ENCODE assay signal across 8 mouse cellular contexts in genomic region chr10:53641507-53641906, GRCm38 (mm10). TPM values are rescaled to one million over a fixed set of nuclear protein-coding genes. Genes with fewer than 3 reads are reported as not detected.
DNase-seq lines count a peak whose midpoint lies in the region; ATAC-seq and TF ChIP-seq lines count a peak whose summit lies in the region.

No protein-coding gene starts in this region.

- dilution Hi-C loops in CH12.LX (cut with MboI; ENCODE audit: extremely low pct_ligation_motif_present, extremely low pct_unique_long_range_greater_than_20kb, low sequenced_read_pairs) = no loop called here

- H3K9ac ChIP-seq in hindbrain, embryonic 11.5 days (ENCODE audit: low read depth, low read length) = no peak overlapping the region
- H3K9ac ChIP-seq in CH12.LX (ENCODE audit: insufficient read depth, low read depth) = no peak overlapping the region
- no peak overlapping the region for H3K9ac ChIP-seq in hindbrain, embryonic 14.5 days
- no peak overlapping the region for H3K9ac ChIP-seq in stomach, embryonic 14.5 days (replicated peaks; ENCODE audit: low read depth, low read length)

- peak; percentile 68 to 94 for TF ChIP-seq CTCF in CH12.LX (conservative IDR thresholded peaks at IDR 0.05 in 1 of 2, IDR thresholded peaks at IDR 0.05 in 1 of 2; ENCODE audit: low read depth in 2 of 2, low read length in 2 of 2)

- H3K27ac ChIP-seq in hindbrain, embryonic 11.5 days (ENCODE audit: low read depth, low read length) = no peak overlapping the region
- H3K27ac ChIP-seq in hindbrain, embryonic 10.5 days = no peak overlapping the region
- H3K27ac ChIP-seq in CH12.LX (ENCODE audit: insufficient read depth, low read depth) = no peak overlapping the region
- H3K27ac ChIP-seq in hindbrain, embryonic 14.5 days = no peak overlapping the region
- no peak overlapping the region for H3K27ac ChIP-seq in stomach, embryonic 14.5 days (ENCODE audit: low read length)

- H3K27me3 ChIP-seq in hindbrain, embryonic 11.5 days (ENCODE audit: control insufficient read depth, insufficient read depth, low read length) = no peaks in the 10 kb centered on the region
- no peaks in the 10 kb centered on the region for H3K27me3 ChIP-seq in hindbrain, embryonic 10.5 days (ENCODE audit: insufficient read depth, poor library complexity, severe bottlenecking)
- no peaks in the 10 kb centered on the region for H3K27me3 ChIP-seq in CH12.LX (replicated peaks)
- no peaks in the 10 kb centered on the region for H3K27me3 ChIP-seq in hindbrain, embryonic 14.5 days (ENCODE audit: control insufficient read depth, insufficient read depth, low read length)
- no peaks in the 10 kb centered on the region for H3K27me3 ChIP-seq in stomach, embryonic 14.5 days (ENCODE audit: control insufficient read depth, insufficient read depth, low read length)

- no peak for TF ChIP-seq POLR2A in CH12.LX (IDR thresholded peaks at IDR 0.05; ENCODE audit: low read depth, low read length)

- TF ChIP-seq EP300 in CH12.LX (IDR thresholded peaks at IDR 0.05; ENCODE audit: low read length) = no peak

- peak; percentile 97 for TF ChIP-seq RAD21 in CH12.LX (IDR thresholded peaks at IDR 0.05; ENCODE audit: low read depth, low read length)

- in situ Hi-C loops in CH12.LX (cut with MboI; ENCODE audit: low pct_ligation_motif_present, low pct_unique_long_range_greater_than_20kb, low sequenced_read_pairs) = no loop called here

- H3K4me3 ChIP-seq in hindbrain, embryonic 11.5 days (ENCODE audit: low read depth, low read length) = no peak overlapping the region
- no peak overlapping the region for H3K4me3 ChIP-seq in hindbrain, embryonic 10.5 days
- H3K4me3 ChIP-seq in CH12.LX (replicated peaks in 1 of 3; ENCODE audit: low read depth in 2 of 3, low read length in 2 of 3, poor library complexity in 1 of 3) = no peak overlapping the region
- H3K4me3 ChIP-seq in hindbrain, embryonic 14.5 days (replicated peaks; ENCODE audit: low read length) = no peak overlapping the region
- H3K4me3 ChIP-seq in stomach, embryonic 14.5 days (ENCODE audit: low read depth, low read length) = no peak overlapping the region

- H3K9me3 ChIP-seq in hindbrain, embryonic 11.5 days (ENCODE audit: control insufficient read depth, low read length) = no peaks in the 10 kb centered on the region
- no peaks in the 10 kb centered on the region for H3K9me3 ChIP-seq in hindbrain, embryonic 10.5 days
- no peaks in the 10 kb centered on the region for H3K9me3 ChIP-seq in CH12.LX (replicated peaks; ENCODE audit: low read length)
- H3K9me3 ChIP-seq in hindbrain, embryonic 14.5 days (ENCODE audit: control insufficient read depth, low read length) = no peaks in the 10 kb centered on the region
- H3K9me3 ChIP-seq in stomach, embryonic 14.5 days (ENCODE audit: control insufficient read depth, low read depth, low read length) = no peaks in the 10 kb centered on the region

- no peak for ATAC-seq in hindbrain, embryonic 11.5 days (ENCODE audit: low FRiP score)
- ATAC-seq in hindbrain, embryonic 14.5 days (ENCODE audit: low FRiP score) = peak; percentile 71; the same call in 1 of the 2 replicates
- peak; percentile 58; the same call in 1 of the 2 replicates for ATAC-seq in stomach, embryonic 14.5 days (ENCODE audit: insufficient number of reproducible peaks, insufficient read depth, low FRiP score, low read depth)

- no peaks in the 10 kb centered on the region for H3K4me1 ChIP-seq in hindbrain, embryonic 11.5 days (replicated peaks; ENCODE audit: control insufficient read depth, insufficient read depth, low read length)
- no peaks in the 10 kb centered on the region for H3K4me1 ChIP-seq in hindbrain, embryonic 10.5 days (replicated peaks)
- H3K4me1 ChIP-seq in CH12.LX (ENCODE audit: control insufficient read depth in 1 of 2, insufficient read depth in 2 of 2) = no peaks in the 10 kb centered on the region
- no peaks in the 10 kb centered on the region for H3K4me1 ChIP-seq in hindbrain, embryonic 14.5 days (replicated peaks; ENCODE audit: control insufficient read depth, insufficient read depth, low read length)
- no peaks in the 10 kb centered on the region for H3K4me1 ChIP-seq in stomach, embryonic 14.5 days (ENCODE audit: control insufficient read depth, insufficient read depth, low read length)

- H3K4me2 ChIP-seq in hindbrain, embryonic 11.5 days (replicated peaks; ENCODE audit: low read depth, low read length) = no peak overlapping the region
- H3K4me2 ChIP-seq in CH12.LX (ENCODE audit: insufficient read depth, low read depth, poor library complexity, severe bottlenecking) = no peak overlapping the region
- no peak overlapping the region for H3K4me2 ChIP-seq in hindbrain, embryonic 14.5 days (replicated peaks)
- no peak overlapping the region for H3K4me2 ChIP-seq in stomach, embryonic 14.5 days (replicated peaks; ENCODE audit: low read depth, low read length)

- H3K36me3 ChIP-seq in hindbrain, embryonic 11.5 days (ENCODE audit: control insufficient read depth, insufficient read depth, low read length) = no peaks in the 10 kb centered on the region
- no peaks in the 10 kb centered on the region for H3K36me3 ChIP-seq in hindbrain, embryonic 10.5 days
- H3K36me3 ChIP-seq in CH12.LX (replicated peaks in 1 of 2; ENCODE audit: control insufficient read depth in 1 of 2, insufficient read depth in 1 of 2, low read length in 1 of 2) = no peaks in the 10 kb centered on the region
- peaks cover under 1% of the 10 kb centered on the region; the same call in 1 of the 2 replicates for H3K36me3 ChIP-seq in hindbrain, embryonic 14.5 days (replicated peaks; ENCODE audit: control insufficient read depth, insufficient read depth)
- H3K36me3 ChIP-seq in stomach, embryonic 14.5 days (ENCODE audit: control insufficient read depth, insufficient read depth, low read length) = no peaks in the 10 kb centered on the region

- peak; percentile 39 for DNase-seq in hindbrain, embryonic 11.5 days (ENCODE audit: low spot score)
- no peak for DNase-seq in hindbrain, embryonic 10.5 days (ENCODE audit: low spot score)
- DNase-seq in CH12.LX (ENCODE audit: extremely low read depth) = peak; percentile 48
- peak; percentile 33 for DNase-seq in cerebellum, adult 9-11 months
- DNase-seq in hindbrain, embryonic 14.5 days (ENCODE audit: low spot score) = peak; percentile 78
- peak; percentile 21 for DNase-seq in lung, postnatal 25 days (ENCODE audit: low spot score)
- no peak for DNase-seq in urinary bladder, adult 2 months (ENCODE audit: low spot score)

- no peaks in the 10 kb centered on the region for H3K79me2 ChIP-seq in CH12.LX (replicated peaks; ENCODE audit: control insufficient read depth, extremely low read depth, insufficient read depth, poor library complexity, severe bottlenecking)

TF ChIP-seq in CH12.LX, 34 proteins besides CTCF, POLR2A, EP300 and RAD21:
- TF ChIP-seq SMC3 (IDR thresholded peaks at IDR 0.05; ENCODE audit: low read depth, low read length) (peak; percentile 80), HCFC1 (IDR thresholded peaks at IDR 0.05; ENCODE audit: low read depth, low read length) (no peak)

RNA-seq across cellular contexts. Expression of gene Mcm9, which starts 11.3 kb away (rescaled TPM):
- polyA plus RNA-seq in hindbrain, embryonic 11.5 days (2014; fragmentation: Nextera tagmentation; extraction: Ambion mirVana) = 13.8 and 15.3 TPM in 2 replicates
- 11.5 and 12.7 TPM in 2 replicates for polyA plus RNA-seq in hindbrain, embryonic 10.5 days (2016; fragmentation: Nextera tagmentation; extraction: Ambion mirVana)
- total RNA-seq in CH12.LX (2012; rRNA removed) (9.0 and 9.7 TPM in 2 replicates), CH12.LX (2014; rRNA removed) (6.3 and 6.7 TPM in 2 replicates)
- polyA plus RNA-seq in CH12.LX (2012; ENCODE audit: insufficient read length, low read depth) = 15.9 and 18.4 TPM in 2 replicates
- polyA plus RNA-seq in hindbrain, embryonic 14.5 days (2014; fragmentation: Nextera tagmentation; extraction: Ambion mirVana) = 7.0 and 7.3 TPM in 2 replicates
- polyA plus RNA-seq in stomach, embryonic 14.5 days (2014; fragmentation: Nextera tagmentation; extraction: Ambion mirVana) = 16.1 and 16.7 TPM in 2 replicates
- 5.0 and 6.0 TPM in 2 replicates for polyA plus RNA-seq in urinary bladder, adult 2 months (2012; rRNA removed)

RNA-seq across cellular contexts. Expression of gene Asf1a, which starts 45.0 kb away (rescaled TPM):
- polyA plus RNA-seq in hindbrain, embryonic 11.5 days (2014; fragmentation: Nextera tagmentation; extraction: Ambion mirVana) = 165 and 167 TPM in 2 replicates
- 142 and 158 TPM in 2 replicates for polyA plus RNA-seq in hindbrain, embryonic 10.5 days (2016; fragmentation: Nextera tagmentation; extraction: Ambion mirVana)
- total RNA-seq in CH12.LX (2012; rRNA removed) (35.5 and 46.5 TPM in 2 replicates), CH12.LX (2014; rRNA removed) (128 and 185 TPM in 2 replicates)
- polyA plus RNA-seq in CH12.LX (2012; ENCODE audit: insufficient read length, low read depth) = 107 and 133 TPM in 2 replicates
- polyA plus RNA-seq in hindbrain, embryonic 14.5 days (2014; fragmentation: Nextera tagmentation; extraction: Ambion mirVana) = 70.2 and 70.6 TPM in 2 replicates
- polyA plus RNA-seq in stomach, embryonic 14.5 days (2014; fragmentation: Nextera tagmentation; extraction: Ambion mirVana) = 119 and 123 TPM in 2 replicates
- 29.0 and 34.7 TPM in 2 replicates for polyA plus RNA-seq in urinary bladder, adult 2 months (2012; rRNA removed)

Comparison
In these comparisons a context has a peak if more than half of its experiments do, and no peak if none do; other contexts are left out.
1. DNase-seq: peak in hindbrain, embryonic 11.5 days (single experiment), CH12.LX (single experiment), cerebellum, adult 9-11 months (single experiment), hindbrain, embryonic 14.5 days (single experiment) and lung, postnatal 25 days (single experiment); none in hindbrain, embryonic 10.5 days (single experiment) and urinary bladder, adult 2 months (single experiment).